Mouse (Mus musculus) right cerebral cortex, postnatal 36 days (tissue): Measurements from ENCODE around the gene Hand2.

Experiments
- DNase-seq, 2 experiments: peaks; one replicate each; pipeline ENCODE4 v3.0.0; 2022; ENCODE audit warnings: low spot score in 2 of 2, mixed read lengths in 1 of 2

Hand2 gene

DNA sequence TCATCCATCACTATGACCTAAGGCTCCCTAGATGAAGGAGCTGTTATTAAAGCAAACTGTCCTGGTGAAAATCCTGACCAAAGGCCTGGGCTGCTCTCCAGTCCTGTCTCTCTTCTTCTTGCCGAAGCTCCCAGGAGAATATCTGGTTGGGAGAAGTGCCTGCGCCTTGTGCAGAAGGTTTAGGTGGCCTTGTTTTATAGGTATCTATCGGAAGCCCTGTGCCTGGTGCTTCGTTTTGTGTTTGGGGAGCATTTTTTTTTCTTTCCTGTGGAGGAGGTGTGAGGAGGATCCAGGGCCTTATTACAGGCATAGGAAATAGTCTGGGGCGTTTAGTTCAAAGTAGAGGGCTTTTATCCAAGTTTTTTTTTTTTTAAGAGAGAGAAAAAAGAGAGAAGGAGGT lies 3.9 kb downstream of the Hand2 start:
- no peak for DNase-seq

DNA sequence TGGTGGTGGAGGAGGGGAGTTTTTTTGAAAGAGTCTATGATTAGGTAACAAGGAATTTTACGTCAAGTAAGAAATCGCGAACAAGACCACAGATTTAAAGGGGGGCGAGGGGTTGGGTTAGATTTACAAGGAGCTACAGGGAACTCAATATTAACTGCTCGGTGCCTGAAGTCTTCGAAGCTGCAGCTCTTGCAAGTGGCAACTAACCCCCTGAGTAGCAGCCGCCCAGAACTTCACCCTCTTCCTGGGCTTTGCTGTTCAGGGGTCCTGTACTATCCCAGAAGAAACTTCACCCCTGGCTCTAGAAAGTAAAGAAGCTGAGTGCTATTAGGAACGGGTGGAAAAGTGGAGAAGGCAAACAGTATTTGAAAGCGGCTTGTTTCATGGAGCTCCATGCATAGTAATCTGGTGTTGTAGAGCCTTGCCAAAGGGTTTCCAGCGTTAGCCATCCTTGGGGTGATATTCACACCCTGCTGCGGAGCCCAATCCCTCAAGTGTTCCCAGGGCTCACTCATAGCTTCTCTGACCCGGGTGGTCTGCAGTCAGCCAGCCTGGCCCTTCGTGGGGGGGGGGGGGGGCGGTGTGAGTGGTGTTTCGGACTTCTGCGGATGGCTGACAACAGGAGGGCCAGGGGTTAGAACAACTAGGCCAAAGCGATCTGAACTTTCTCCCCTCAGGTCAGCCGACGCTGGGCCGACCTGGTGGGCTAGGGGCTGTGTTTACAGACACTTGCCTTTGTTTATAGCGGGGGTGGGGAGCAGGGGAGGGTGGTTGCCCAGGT lies 4.5 kb downstream of the Hand2 start:
- no peak for DNase-seq

DNA sequence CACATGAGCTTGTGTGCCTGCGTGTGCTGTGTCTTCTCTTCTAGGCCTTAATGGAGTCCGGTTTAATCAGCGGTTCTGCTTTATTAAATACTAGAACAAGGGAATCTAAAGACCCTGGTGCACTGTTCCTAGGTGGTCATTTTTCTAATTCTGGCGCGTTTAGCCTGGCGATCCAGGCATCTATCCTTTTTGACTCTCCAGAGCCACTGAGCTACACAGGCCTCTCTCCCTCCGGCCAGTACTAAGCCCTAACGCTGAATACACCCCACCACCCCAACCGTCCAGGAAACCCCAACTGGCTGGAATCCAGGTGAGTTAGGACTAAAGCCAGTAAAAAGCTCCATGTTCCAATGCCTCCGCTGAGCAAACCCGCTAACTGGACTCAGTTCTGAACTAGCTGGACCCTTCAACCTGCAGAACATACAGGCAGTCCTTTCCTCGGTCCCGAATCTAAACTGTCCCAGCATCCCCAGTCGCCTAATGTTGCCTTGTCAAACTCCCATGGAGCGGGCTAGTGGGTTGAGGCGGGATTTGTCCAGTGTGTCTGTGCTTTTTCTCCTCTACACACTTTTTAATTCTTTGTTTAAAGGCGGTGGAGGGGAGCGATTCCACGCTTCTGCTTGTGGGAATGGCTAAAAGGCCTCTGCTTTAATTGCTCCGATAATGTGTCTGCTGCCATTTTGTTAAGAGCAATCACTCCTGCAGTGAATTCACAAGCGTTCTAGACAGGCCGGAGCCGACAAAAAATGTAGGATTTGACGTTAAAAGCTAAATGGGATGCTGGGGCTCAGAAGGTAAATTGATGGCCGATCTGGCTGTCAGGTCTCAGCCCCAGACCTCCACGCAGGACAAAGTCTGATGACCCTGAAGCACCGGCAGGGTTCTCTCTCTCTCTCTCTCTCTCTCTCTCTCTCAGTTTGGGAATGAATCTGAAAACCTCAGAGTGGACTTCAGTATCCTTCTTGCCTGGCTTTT lies 5.6 kb downstream of the Hand2 start:
- no peak for DNase-seq

DNA sequence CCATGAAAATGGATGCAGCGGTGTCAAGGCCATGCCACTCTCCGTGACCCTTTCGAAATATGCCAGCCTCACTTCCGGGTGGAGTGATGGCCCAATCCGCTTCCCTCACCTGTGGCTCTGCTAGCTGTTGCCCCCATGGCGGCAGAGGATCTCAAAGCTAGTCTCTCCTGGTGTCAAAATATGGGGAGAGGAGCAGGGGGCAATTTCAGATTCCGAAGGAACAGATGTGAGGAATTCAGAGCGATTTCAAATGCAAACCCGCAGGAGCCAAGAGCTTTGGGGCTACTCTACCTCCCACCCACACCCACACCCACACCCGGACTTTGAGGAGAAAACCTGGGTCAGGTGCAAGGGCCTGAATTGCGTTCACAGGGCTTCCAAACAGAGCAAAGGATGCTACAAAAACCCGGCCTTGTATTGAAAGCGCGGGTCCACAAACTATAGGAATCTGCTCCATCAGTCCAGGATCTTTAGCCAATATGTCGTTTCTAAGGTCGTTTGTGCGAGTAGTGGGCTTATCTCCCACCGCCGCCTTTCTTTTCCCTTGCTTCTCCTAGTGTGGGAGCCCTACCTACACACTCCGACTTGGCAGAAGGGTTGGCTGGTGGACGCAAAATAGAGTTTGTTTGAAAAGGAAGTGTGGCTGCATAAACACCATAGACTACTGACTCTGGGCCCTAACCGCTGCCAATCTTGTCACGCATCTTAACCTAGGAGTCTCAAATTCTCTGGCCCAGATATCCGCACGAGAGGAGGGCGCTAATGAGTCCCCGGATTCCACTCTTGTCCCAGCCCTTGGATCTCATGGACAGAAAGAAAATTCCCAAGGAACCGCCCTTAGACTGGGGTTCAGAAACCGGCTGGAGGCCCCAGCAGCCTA lies 6.7 kb downstream of the Hand2 start:
- DNase-seq: no peak

DNA sequence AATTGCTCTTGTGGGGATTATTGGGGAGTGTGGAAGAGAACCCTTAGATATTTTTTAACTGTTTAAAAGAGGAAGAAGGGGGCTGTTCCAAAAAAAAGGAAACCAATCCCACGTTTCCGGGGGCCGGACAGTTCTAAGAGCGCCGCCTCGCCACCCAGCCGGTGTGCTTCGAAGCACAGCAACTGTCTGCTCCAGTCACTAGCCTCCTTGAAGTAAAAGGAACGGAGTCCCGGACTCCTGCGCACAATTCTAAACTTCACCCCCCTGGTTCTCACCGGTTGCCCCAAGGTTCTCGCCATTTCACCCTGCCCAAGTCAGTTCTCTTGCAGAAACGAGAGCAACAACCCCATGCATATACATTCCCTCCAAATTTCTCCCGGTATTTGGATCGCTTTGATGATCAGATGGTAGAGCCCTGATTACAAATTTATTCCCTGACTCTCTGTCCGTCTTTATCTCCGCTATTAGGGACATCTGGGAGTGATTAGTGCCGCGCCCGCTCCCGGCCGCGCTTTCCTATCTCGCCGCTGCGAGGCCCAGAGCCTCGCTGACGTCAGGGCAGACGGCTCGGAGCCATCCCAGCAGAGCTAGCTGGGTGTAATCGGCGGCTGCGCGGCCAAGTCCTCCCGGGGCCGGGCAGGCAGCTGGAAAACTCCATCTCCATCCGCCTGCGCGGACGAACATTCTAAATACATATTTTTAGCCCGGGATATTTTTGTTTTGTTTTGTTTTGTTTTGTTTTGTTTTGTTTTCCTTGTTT lies 7.6 kb downstream of the Hand2 start:
- DNase-seq: no peak

DNA sequence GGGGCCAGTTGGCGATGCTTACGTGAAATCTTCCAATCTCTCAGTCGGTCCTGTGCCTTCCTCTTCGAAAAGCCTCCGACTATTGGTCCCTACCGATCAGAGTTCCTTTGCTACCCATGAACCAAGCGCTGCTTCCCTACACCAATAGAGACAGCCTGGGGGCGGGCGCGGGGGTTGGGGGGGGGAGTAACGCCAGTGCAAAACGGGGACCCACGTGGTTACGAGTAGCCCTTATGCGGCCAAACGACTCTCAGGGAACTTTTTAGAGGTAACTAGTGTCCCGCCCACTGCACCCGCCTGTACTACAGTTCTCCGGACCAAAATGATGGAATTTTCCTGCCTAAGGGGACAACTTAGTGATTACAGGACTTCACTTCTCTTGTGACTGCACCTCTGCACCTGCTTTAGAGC lies 8.2 kb downstream of the Hand2 start:
- no peak for DNase-seq

DNA sequence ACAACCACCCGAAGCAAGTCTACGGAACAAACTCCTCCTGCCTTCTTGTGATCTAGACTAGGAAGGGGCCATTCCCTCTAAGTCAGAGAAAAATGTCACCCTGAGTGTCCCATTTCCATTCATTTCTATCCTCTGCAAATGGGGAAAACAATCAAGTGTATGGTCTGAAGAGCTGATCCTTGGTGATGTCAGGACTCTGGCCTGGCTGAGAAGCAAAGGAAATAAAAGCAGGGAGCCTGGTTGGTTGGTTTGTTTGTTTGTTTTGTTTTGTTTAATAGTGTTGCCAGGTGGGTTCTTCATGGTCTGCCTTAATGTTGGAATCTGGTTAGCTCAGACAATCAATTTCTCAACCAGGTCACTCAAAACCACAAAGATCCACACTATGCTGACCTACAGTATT lies 9.3 kb downstream of the Hand2 start:
- DNase-seq: no peak

DNA sequence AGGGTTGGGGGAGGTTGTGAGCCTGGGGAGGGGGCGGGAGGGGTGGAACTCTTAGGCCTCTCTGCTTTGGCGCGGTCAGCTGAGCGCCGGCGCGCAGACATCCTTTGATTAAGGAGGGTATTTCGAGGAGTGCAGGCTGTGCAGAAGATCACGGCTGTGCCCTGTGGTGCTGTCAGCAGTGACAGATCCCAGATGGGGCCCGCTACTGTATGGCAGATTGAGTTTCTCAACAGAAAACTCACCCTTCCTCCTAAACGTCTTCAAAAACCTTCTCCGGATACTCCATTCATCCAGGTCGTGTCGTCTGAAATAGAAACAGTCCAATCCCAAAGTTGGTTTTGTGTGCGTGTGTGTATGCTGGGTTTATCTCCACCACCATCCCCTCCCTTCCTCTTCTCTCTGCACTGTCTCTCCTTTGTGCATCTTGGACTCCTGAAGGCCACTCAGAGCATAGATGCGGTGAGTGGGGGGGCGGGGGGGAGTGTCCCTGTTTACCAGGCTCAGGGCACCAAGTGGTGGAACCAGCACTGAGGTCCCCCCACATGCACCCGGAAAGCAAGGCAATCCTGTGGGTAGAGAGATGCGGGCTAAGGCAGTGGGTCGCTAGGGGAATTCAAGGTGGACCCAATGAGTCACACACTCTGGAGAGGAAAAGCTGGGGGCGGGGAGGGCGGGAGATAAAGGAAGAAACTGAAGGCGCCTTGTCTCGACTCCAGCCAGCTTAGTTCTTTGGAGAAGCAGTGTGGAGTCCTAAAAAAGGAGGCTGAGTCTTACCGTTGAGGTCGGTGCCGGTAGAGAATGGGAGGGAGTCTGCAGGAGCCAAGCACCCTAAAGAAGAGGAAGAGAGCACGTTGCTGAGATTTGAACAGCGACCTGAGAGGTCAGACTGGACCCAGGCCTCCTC lies 11.2 kb downstream of the Hand2 start:
- DNase-seq: no peak

DNA sequence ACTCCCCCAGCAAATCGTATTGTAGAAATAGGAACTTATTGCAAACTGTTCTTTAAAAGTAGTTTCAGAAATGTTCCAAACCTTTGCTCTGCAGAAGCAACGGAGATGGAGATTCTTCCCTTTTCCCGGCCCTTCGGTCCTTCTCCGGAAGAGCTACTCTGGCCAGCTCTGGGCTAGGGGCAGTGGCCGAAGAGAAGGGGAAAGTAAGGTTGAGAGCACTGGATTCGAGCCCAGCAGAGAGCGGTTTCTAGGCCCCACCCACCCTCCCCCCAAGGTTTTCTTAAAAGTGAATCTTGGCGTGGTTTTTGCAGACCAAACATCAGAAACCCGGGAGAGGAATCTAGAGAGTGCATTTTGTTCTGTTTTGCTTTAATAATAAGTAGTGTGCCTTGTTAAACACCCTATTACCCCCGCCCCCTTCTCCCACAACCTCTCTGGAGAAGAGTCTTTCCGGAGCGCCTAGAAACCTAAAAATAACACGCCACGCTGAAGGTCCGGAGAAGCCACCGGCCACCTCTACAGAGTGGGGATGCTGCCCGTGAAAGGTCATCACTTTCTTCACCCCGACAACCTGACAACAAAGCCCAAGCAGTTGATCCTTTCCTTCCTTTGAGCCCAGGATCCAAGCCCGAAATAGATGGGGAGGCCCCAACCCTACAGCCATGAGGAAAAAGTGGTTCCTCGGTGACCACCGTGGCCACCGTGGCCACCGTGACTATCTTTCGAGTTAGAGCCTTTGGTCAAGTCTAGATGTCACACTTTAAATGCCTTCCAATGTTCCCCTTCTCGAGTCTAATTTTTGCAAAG lies 12.1 kb downstream of the Hand2 start:
- DNase-seq: no peak

DNA sequence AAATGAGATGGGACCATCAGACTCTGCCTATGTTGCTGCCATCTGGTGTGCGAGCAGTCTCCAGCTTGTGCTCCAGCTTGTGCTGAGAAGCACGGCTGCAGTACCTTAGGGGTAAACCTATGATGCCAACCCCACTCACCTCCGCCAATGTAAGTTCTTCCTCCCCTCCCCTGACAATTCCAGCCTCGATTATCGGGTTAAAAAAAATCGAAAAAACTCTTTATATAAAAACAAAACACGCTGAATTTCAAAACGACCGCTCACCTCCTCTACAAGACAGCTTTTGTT lies 12.6 kb downstream of the Hand2 start:
- no peak for DNase-seq

DNA sequence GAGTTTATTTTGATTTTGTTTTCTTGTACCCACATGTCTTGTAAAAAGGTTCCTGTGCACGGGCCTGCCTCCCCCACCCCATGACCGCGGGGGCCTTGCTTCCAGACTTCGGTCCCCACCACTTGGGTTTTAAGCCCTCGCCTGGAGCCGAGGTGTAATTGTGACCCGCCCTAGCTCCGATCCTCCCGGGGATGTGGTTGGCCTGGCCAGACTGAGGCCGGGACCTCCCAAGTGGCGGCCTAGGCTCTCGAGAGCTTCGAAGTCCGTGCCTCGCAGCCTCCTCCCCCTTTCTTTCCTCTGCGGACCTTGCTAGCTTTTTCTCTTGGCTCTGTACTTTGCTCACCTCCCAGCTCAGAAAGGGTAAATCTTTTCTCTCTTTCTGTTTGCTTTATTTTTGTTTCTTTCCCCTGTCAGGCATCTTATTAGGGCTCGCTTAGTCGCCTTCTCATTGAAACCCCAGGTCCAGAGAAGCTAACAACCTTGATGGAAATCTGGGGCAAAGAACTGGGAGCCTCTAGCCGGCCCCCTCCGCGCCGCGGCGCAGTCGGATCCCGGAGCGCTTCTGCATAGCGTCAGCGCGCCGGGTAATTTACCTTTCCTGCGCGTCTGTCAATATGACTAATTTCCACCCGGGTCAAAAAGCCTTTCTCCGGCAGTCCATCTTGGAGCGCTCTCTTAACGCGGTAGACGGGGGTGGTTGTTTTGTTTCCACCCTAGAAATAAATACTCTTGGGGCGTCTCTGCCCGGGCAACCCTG lies 13.2 kb downstream of the Hand2 start:
- DNase-seq: no peak

DNA sequence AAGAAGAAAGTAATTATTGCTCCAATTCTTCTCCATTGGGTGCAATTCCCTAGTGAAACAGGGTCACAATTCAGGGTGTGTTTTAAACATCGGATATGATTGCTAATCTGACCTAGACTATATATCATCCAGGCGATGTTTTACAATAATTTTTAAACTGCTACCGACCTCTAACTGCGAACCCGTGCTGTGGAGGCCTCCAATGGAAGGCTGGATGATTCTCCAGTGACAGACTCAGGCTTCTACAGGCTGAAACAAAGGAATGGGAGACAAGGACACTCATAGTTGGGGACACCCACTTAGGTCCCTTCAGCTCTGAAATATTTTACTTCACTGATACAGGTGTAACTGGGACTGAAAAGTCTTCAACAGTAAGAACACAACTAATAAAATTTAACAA lies 13.9 kb downstream of the Hand2 start:
- DNase-seq: no peak

DNA sequence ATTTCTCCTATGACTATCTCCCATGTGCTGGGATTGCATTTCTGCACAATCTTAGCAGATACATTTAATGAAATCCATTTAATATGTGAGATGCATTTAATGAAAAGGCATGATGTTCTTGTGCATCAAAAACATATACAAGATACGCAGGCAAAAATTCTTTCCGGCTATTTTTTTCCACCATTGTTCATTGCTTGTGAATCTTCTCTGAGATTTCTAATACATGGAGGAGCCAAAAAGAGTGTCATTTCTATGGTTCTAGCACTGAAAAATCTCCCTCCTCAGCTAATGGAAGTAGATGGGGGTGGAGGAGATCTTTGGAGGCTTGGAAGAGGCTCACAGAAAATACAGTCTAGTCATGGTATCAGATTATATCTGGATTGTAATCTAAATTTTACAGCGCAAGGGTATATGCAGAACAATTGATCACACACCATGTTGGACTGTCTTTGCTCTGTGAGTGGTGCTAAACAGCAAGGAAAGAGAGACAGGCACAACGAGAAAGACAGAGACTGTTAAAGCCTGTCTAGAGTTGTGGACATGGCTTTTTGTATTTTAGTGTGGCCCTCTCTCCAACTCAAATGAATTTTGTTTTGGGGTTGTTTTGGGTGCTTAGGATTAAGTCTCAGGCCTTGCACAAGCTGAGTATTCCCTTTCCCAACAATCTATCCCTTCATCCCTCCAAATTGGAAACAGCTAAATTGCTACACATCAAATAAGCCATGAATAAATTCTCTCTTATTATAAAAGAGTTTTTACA lies 16.7 kb downstream of the Hand2 start:
- DNase-seq: no peak

DNA sequence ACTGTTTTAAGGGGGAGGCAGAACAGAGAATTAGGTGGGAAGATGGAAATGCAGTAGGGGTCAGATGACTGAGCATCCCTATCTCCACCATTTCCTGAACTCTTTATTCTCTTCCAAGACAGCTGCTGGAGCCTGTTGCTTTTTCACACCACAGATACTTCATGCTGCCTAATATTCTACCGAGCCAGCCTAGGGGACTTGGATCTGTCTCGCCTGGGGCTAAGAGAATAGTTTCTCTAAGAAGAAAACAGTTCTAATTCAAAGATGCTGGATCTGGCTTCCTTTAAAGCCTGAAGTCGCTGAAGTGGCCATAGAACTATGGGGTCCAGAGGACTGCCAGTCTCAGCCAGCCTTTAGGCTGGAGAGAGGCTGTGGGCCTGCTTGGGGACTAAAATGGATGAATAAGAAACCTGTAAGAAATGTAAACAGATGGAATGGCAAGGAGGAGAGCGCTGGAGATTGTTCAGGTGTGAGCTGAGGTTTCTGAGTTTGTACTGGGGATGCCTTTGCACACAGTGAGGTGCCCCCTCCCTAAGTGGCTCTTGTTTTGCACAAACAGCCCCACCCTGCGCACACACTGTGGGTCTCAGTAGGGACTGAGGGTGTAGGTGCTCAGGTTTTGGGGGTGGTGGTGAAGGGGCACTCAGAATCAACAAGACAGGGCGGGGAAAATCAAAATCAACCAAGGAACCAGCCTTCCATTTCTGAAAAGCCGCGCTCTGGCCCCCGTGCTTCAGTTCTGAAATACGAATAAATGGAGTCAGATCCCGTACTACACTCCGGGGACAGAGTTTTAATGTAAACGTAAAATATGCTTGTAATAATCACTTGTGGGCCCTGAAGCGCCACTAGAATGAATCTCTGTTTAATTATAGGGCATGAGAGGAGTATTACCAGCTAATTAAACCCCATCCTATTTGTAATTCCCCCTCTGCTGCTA lies 19.2 kb downstream of the Hand2 start:
- no peak for DNase-seq

DNA sequence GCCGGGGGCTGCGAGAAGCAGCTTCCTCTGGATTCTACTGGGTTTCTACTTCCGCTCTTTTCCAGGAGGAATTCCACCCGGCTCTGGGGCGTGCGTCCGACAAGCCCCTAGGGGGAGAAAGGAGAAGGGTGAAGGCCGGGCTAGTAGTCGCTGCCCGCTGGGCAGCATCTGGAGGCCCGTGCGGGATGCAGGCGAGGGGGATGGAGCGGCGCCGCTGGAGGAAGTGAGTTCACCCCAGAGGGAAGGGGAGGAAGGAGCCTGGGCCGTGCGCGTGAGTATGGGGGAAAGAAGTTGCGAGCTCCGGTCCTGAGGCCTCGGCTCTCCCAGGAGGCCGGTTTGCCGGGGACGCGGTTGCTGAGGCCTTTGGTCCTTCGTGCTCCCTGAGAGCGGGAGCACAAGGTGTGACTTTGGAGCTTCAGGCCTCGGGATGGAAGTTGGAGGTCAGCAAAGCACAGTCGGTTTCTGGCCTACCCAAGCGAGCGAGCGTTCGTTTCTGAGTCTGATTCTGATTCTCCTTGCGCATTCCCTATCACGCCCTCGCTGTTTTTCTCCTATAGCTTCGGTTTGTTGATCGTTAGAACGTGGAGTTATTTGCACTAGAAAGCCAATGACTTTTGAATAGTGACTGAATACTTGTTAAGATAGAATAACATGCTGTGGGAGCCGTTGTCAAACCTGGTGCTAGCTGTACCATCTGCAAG lies 20.2 kb downstream of the Hand2 start:
- no peak for DNase-seq

DNA sequence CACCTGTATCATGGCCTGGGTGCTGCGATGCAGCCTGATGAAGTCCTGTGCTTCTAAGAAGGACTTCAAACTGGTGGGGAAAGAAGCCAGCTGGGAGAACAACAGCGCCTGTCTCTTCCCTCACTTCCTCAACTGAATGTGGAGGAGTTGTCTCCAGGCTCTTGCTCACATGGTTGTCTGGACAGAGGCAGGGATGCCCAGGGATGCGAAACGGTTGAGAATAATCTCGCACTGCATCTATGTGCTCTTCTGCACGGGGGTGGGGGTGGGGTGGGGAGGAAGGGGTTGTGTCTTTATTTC lies 20.7 kb downstream of the Hand2 start:
- DNase-seq: no peak
